Mouse (Mus musculus) midbrain, embryonic 15.5 days (tissue): ENCODE measurements around the gene Ppil2. TPM values are rescaled to one million over a fixed set of nuclear protein-coding genes. Genes with fewer than 3 reads are reported as not detected.

ENCODE experiments used
- ATAC-seq: fragments of 200-750 bp; cut with Nextera tagmentation; replicated peaks from 2 replicates; pipeline ENCODE4 v1.8.0; 2017; ENCODE audit warnings: moderate TSS enrichment
- H3K27ac ChIP-seq: fragments of 300-500 bp; sonication (generic); 2 replicates; pipeline ENCODE4 v1.5.1; 2015; ENCODE audit warnings: mild to moderate bottlenecking, inconsistent platforms
- H3K27me3 ChIP-seq: fragments of 300-500 bp; sonication (generic); replicated peaks from 2 replicates; pipeline ENCODE4 v1.6.1; 2015; ENCODE audit warnings: inconsistent platforms
- H3K36me3 ChIP-seq: fragments of 300-500 bp; sonication (generic); replicated peaks from 2 replicates; pipeline ENCODE4 v1.6.1; 2015; ENCODE audit warnings: inconsistent platforms
- H3K4me1 ChIP-seq: fragments of 300-500 bp; sonication (generic); 2 replicates; pipeline ENCODE4 v1.6.1; 2015; ENCODE audit warnings: inconsistent platforms
- H3K4me2 ChIP-seq: fragments of 300-500 bp; sonication (generic); 2 replicates; pipeline ENCODE4 v1.6.1; 2015; ENCODE audit warnings: inconsistent platforms, mild to moderate bottlenecking, moderate library complexity
- H3K4me3 ChIP-seq: fragments of 300-500 bp; sonication (generic); 2 replicates; pipeline ENCODE4 v1.5.1; 2015; ENCODE audit warnings: mild to moderate bottlenecking, inconsistent platforms
- H3K9ac ChIP-seq: fragments of 300-500 bp; sonication (generic); 2 replicates; pipeline ENCODE4 v1.6.1; 2015; ENCODE audit warnings: mild to moderate bottlenecking, inconsistent platforms
- H3K9me3 ChIP-seq: fragments of 300-500 bp; sonication (generic); 2 replicates; pipeline ENCODE4 v1.6.1; 2016; ENCODE audit warnings: inconsistent platforms
- WGBS: fragments of 180-500 bp; shearing (Covaris S2); methylation state at CpG from one replicate; pipeline ENCODE4 v1.1.7; 2015; ENCODE audit warnings: mixed read lengths; 5-methylcytosine and 5-hydroxymethylcytosine counted together
- microRNA counts: library from miRNA; unstranded; fragments of <30 nt; microRNA quantifications from one replicate; lab custom pipeline; 2016
- microRNA-seq: library from miRNA; unstranded; fragments of <30 nt; microRNA quantifications from one replicate; pipeline ENCODE4, GENCODE M21; 2016
- polyA plus RNA-seq: library from polyadenylated mRNA; unstranded; fragments of >200 nt; fragmentation: Nextera tagmentation; extraction: Ambion mirVana; gene quantifications from 2 replicates; pipeline ENCODE4 v1.2.1, GENCODE M21; 2015

Gene Ppil2
- polyA plus RNA-seq, 1 experiment from 2014 or later: 156 TPM

GRCm38 (mm10) chr16:17053903-17054302 is 57.2 kb downstream of the Ppil2 start:
- ATAC-seq: no peak
- WGBS: 71% methylated on average over 3 of the region's 3 CpGs

GRCm38 (mm10) chr16:17052087-17052486 is 59.0 kb downstream of the Ppil2 start:
- no peak overlapping the region for H3K4me3 ChIP-seq
- H3K27me3 ChIP-seq: no peaks in the 10 kb centered on the region
- peaks cover 10% of the 10 kb centered on the region; the same call in 1 of the 2 replicates for H3K4me1 ChIP-seq
- peaks cover 9% of the 10 kb centered on the region; the same call in 1 of the 2 replicates for H3K36me3 ChIP-seq
- no peak overlapping the region for H3K9ac ChIP-seq
- no peak overlapping the region for H3K27ac ChIP-seq
- WGBS: 81% methylated on average over 7 of the region's 7 CpGs
- peak; percentile 10; the same call in 1 of the 2 replicates for ATAC-seq
- H3K4me2 ChIP-seq: no peak overlapping the region
- H3K9me3 ChIP-seq: no peaks in the 10 kb centered on the region

More at GRCm38 (mm10) chr16:17053903-17054302, 57.2 kb downstream of the Ppil2 start:
- Histone ChIP-seq H3K9me3 (no peaks in the 10 kb centered on the region), H3K4me3 (no peak overlapping the region), H3K4me2 (no peak overlapping the region), H3K36me3 (no peaks in the 10 kb centered on the region), H3K27me3 (no peaks in the 10 kb centered on the region), H3K9ac (no peak overlapping the region), H3K27ac (no peak overlapping the region), H3K4me1 (peaks cover 10% of the 10 kb centered on the region; the same call in 1 of the 2 replicates)

GRCm38 (mm10) chr16:17049886-17050285 is 61.2 kb downstream of the Ppil2 start:
- Histone ChIP-seq H3K4me3 (no peak overlapping the region), H3K9me3 (no peaks in the 10 kb centered on the region), H3K36me3 (peaks cover 12% of the 10 kb centered on the region; the same call in 1 of the 2 replicates), H3K27ac (no peak overlapping the region), H3K9ac (no peak overlapping the region), H3K27me3 (no peaks in the 10 kb centered on the region), H3K4me2 (no peak overlapping the region), H3K4me1 (no peaks in the 10 kb centered on the region)
- no peak for ATAC-seq
- 93% methylated on average over 1 of the region's 1 CpGs for WGBS

- 11% methylated on average over 3 of the region's 3 CpGs for WGBS
- no peak for ATAC-seq
- H3K36me3 ChIP-seq: peaks cover 25% of the 10 kb centered on the region
- no peaks in the 10 kb centered on the region for H3K4me1 ChIP-seq
- H3K9ac ChIP-seq: no peak overlapping the region
- H3K4me3 ChIP-seq: no peak overlapping the region
- H3K9me3 ChIP-seq: no peaks in the 10 kb centered on the region
- H3K27ac ChIP-seq: no peak overlapping the region
- no peak overlapping the region for H3K4me2 ChIP-seq
- no peaks in the 10 kb centered on the region for H3K27me3 ChIP-seq
Observed at GRCm38 (mm10) chr16:17045287-17045686, 65.8 kb downstream of the Ppil2 start.

GRCm38 (mm10) chr16:17044320-17044719 is 66.7 kb downstream of the Ppil2 start:
- Histone ChIP-seq H3K9me3 (no peaks in the 10 kb centered on the region), H3K36me3 (peaks cover 32% of the 10 kb centered on the region), H3K27ac (no peak overlapping the region), H3K9ac (no peak overlapping the region), H3K27me3 (no peaks in the 10 kb centered on the region), H3K4me1 (no peaks in the 10 kb centered on the region), H3K4me3 (no peak overlapping the region), H3K4me2 (no peak overlapping the region)
- WGBS: 93% methylated on average over 3 of the region's 3 CpGs
- no peak for ATAC-seq

GRCm38 (mm10) chr16:17041417-17041816 is 69.6 kb downstream of the Ppil2 start:
- Histone ChIP-seq H3K27me3 (no peaks in the 10 kb centered on the region), H3K4me1 (no peaks in the 10 kb centered on the region), H3K4me2 (no peak overlapping the region), H3K4me3 (no peak overlapping the region), H3K36me3 (peaks cover 39% of the 10 kb centered on the region), H3K9me3 (no peaks in the 10 kb centered on the region), H3K9ac (no peak overlapping the region), H3K27ac (no peak overlapping the region)
- 89% methylated on average over 1 of the region's 1 CpGs for WGBS
- no peak for ATAC-seq

GRCm38 (mm10) chr16:17040716-17041115 is 70.3 kb downstream of the Ppil2 start:
- H3K4me1 ChIP-seq: no peaks in the 10 kb centered on the region
- H3K4me2 ChIP-seq: no peak overlapping the region
- ATAC-seq: no peak
- H3K27ac ChIP-seq: no peak overlapping the region
- H3K9me3 ChIP-seq: no peaks in the 10 kb centered on the region
- no peaks in the 10 kb centered on the region for H3K27me3 ChIP-seq
- WGBS: 96% methylated on average over 3 of the region's 3 CpGs
- no peak overlapping the region for H3K4me3 ChIP-seq
- H3K36me3 ChIP-seq: peaks cover 45% of the 10 kb centered on the region
- H3K9ac ChIP-seq: no peak overlapping the region

MicroRNA genes within 50 kb of the gene (microRNA counts, 519-probe panel; counts per million panel counts)
- 3,686 counts per million, percentile 84 among the panel's probes with 10 or more counts for microRNA mmu-miR-130b (lab: Ali Mortazavi, UCI)
- 2,981 counts per million, percentile 67 among the panel's probes with 10 or more counts for microRNA mmu-miR-301b (lab: Ali Mortazavi, UCI)

Small RNA genes within 50 kb of the gene (microRNA-seq; reads per million reads assigned to microRNA genes)
- gene Mir130b: 6,299 reads per million, percentile 93 among the genes with 10 or more reads in this experiment
- gene Mir301b: 159 reads per million, percentile 59 among the genes with 10 or more reads in this experiment

Other genes starting within 250 kb of the Ppil2 start
- gene Igll1, start 247.3 kb downstream of the Ppil2 start, polyA plus RNA-seq: 0.20 TPM in 1 of 2 replicates, not detected in the other
- 78.7 and 82.8 TPM in 2 replicates for gene Top3b, start 240.5 kb downstream of the Ppil2 start, polyA plus RNA-seq
- gene Vpreb1, start 240.4 kb downstream of the Ppil2 start, polyA plus RNA-seq: 1.1 TPM in 2 replicates
- 29.6 and 30.7 TPM in 2 replicates for gene Ppm1f, start 214.8 kb downstream of the Ppil2 start, polyA plus RNA-seq
- 180 and 182 TPM in 2 replicates for gene Mapk1, start 127.9 kb downstream of the Ppil2 start, polyA plus RNA-seq
- gene Ypel1, start 41.6 kb downstream of the Ppil2 start, polyA plus RNA-seq: 167 and 172 TPM in 2 replicates
- gene 2610318N02Rik, start 13.9 kb upstream of the Ppil2 start, polyA plus RNA-seq: 15.2 and 15.6 TPM in 2 replicates
- gene Sdf2l1, start 21.1 kb upstream of the Ppil2 start, polyA plus RNA-seq: 29.8 and 32.7 TPM in 2 replicates
- gene Ydjc, start 33.4 kb upstream of the Ppil2 start, polyA plus RNA-seq: 37.3 and 43.7 TPM in 2 replicates
- 2.9 and 3.7 TPM in 2 replicates for gene Ccdc116, start 36.0 kb upstream of the Ppil2 start, polyA plus RNA-seq
- gene Ube2l3, start 91.4 kb upstream of the Ppil2 start, polyA plus RNA-seq: 262 and 275 TPM in 2 replicates
- gene Rimbp3, start 97.3 kb upstream of the Ppil2 start, polyA plus RNA-seq: 2.6 and 3.3 TPM in 2 replicates
- 11.1 and 11.6 TPM in 2 replicates for gene Hic2, start 122.3 kb upstream of the Ppil2 start, polyA plus RNA-seq
- gene Tmem191c, start 164.8 kb upstream of the Ppil2 start, polyA plus RNA-seq: 63.2 and 67.6 TPM in 2 replicates
- gene Serpind1, start 220.1 kb upstream of the Ppil2 start, polyA plus RNA-seq: 5.8 and 6.0 TPM in 2 replicates